Mouse (Mus musculus) CD4-positive, CD25-positive, alpha-beta regulatory T cell, adult 4 months (primary cell): Measurements from ENCODE around the gene Cyp24a1. TPM values are rescaled to one million over a fixed set of nuclear protein-coding genes. Genes with fewer than 3 reads are reported as not detected.

Experiments used
- ATAC-seq: one replicate; pipeline ENCODE4 v1.8.0; 2017
- polyA plus RNA-seq, 2 experiments: library from polyadenylated mRNA; unstranded; fragments of 100-300 nt; shearing (Covaris generic); gene quantifications; one replicate each; pipeline ENCODE4 v1.2.1; 2017

Cyp24a1 gene
- not detected for polyA plus RNA-seq

- ATAC-seq = no peak
Observed at GRCm38 (mm10) chr2:170497091-170497566, at the start of gene Cyp24a1. TSS of gene Cyp24a1 (minus strand) at chr2:170497145.

DNA sequence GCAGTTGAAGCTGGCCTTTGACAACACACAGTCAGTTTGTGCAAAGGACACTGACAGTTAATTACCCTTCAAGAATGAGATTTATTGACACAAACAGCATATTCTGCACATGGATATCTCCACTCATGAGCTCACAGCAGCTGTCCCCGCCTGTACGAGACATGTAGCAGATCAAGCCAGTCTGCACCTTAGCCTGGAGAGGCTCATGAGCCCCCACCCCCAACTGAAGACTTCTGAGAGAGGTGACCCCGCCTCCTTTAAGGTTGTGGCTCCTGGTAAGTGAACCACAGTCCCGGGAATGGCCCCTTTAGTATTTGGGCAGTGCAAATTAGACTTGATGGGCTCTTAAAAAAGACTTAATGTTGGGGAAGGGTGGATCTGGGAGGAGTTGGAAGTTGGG, 48.8 kb upstream of the Cyp24a1 start:
- ATAC-seq = no peak

- no peak for ATAC-seq
Observed at GRCm38 (mm10) chr2:170544950-170545349, 48.0 kb upstream of the Cyp24a1 start.

DNA sequence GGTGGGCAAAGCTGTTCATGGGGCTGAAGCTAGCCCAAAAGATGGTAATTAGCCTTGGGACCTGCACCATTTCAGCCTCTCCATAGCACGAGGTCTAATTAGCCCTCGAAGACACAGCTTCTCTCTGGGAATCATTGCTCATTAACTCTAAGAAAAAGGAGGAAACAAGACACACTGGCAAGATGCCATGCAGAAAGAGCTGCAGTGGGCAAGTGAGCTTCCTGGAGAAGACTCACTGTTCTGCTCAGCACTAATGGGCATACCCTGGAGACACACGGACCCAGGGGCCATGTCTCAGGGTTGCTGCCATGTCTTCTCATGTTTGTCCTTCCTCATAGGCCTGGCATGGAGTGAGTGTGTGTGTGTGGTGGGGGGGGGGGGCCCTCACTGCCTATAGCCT, 47.2 kb upstream of the Cyp24a1 start:
- ATAC-seq = no peak

GRCm38 (mm10) chr2:170543625-170544024, 46.7 kb upstream of the Cyp24a1 start:
- ATAC-seq = no peak

GRCm38 (mm10) chr2:170539211-170539610, 42.3 kb upstream of the Cyp24a1 start:
- ATAC-seq = no peak

DNA sequence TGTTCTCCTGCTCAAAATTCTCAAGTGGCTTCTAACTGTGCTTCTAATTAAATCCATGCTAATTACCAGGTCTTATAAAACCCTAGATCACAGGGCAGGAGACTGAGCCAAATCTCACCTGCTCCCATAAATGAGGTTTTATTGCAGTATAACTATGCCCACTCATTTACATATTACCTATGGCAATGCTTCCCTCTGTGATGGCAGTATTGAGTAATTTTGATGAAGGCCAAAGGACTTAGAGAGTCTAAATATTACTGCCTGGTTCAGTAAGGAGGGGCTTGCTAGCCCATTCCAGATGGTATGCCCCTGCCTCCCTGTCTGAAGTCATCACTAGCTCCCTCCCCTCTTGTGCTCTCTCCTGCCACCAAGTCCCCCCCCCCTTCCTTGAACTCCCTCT, 38.9 kb upstream of the Cyp24a1 start:
- ATAC-seq = no peak

- no peak for ATAC-seq
Observed at GRCm38 (mm10) chr2:170534803-170535174, 37.8 kb upstream of the Cyp24a1 start.

GRCm38 (mm10) chr2:170534116-170534802, 37.3 kb upstream of the Cyp24a1 start:
- ATAC-seq = no peak

- no peak for ATAC-seq
Observed at GRCm38 (mm10) chr2:170530256-170530655, 33.3 kb upstream of the Cyp24a1 start.

DNA sequence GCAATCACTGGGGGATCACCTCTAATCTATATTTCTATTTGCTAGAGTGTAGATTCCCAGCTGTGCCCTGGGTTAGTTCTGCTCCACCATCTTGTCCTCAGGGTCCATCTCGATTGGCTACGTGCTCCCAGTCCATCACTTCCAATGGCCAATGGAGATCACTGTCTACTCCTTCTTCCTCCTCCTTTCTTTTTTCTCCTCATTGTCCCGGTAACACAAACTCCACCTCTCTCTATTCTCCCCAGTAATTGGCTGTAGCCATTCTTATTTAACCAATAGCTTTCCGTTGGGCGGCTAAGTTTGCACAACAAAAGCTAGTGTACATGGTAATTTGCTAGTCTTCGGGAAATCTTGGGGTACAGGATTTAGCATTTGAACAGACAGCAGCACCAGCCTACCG, 32.8 kb upstream of the Cyp24a1 start:
- ATAC-seq = no peak

GRCm38 (mm10) chr2:170528061-170528460, 31.1 kb upstream of the Cyp24a1 start:
- no peak for ATAC-seq

- no peak for ATAC-seq
Observed at GRCm38 (mm10) chr2:170526513-170526912, 29.6 kb upstream of the Cyp24a1 start.

DNA sequence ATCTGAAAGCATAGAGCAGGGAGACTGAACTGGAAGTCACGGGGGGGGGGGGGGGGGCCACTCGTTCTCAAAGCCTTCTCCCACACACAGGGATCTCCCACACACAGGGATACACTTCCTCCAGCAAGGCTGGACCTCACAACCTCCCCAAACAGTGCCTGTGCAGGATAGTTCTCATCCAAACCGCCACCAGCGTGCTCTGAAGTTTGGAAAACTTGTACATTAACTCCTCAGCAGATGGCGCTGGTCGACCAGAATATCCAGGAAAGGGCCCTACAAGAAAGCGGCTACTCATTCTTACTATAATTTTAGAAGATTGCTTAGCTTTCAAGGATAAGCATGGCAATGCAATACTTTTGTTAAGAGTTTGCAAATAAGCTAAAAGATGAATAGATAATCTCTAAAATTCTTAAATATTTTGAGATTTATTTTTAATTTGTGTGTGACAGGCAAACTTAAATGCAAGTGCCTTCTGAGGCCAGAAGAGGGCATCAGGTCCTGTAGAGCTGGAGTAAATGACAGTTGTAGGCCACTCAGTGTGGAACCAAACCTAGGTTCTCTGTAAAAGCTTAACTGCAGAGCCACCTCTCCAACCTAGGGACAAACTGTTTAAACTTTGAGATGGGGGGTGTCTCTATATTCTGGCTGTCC, 23.5 kb upstream of the Cyp24a1 start:
- ATAC-seq = peak; percentile 82

- no peak for ATAC-seq
Observed at GRCm38 (mm10) chr2:170513756-170514155, 16.8 kb upstream of the Cyp24a1 start.

DNA sequence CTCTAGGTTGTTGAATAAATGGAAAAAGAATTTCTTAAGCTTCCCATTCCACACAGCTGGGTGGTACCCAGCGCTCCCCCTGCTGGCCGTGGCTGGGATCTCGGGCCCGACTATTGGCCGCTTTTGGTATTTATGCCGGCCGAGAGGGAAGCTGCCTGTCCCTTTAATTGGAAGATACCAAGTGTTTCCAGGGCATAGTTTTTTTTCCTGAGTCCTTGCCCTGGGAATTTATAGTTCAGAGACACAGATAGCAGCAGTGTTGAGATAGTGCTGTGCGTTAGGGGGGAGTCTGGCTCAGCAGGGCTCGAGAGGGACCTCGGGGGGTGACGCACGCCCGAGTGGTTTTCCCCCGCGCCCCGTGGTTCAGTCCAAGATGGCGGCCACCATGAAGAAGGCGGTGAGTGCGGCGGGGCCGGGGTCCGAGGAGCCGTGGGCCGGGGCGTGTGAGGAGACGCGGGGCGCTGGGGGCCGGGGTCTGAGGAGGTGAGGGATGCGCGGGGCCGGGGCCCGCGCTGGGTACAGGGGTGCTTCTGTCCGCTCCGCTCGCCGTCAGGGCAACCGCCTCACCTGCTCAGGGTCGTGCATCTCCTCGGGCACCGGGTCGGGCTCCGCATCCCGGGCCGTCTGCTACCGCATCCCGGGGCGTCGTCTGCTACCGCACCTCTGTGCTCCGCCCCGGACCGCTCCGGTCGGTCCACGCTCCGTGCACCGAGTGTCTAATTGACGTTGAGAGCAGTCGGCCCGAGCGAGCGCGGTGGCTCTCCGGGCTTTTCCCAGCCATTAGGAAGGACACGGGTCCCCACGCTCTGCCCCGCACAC, 14.3 kb upstream of the Cyp24a1 start:
- ATAC-seq = peak; percentile 90

GRCm38 (mm10) chr2:170508821-170509220, 11.9 kb upstream of the Cyp24a1 start:
- ATAC-seq = peak; percentile 42

- ATAC-seq = peak; percentile 60
Observed at GRCm38 (mm10) chr2:170507734-170508133, 10.8 kb upstream of the Cyp24a1 start.

DNA sequence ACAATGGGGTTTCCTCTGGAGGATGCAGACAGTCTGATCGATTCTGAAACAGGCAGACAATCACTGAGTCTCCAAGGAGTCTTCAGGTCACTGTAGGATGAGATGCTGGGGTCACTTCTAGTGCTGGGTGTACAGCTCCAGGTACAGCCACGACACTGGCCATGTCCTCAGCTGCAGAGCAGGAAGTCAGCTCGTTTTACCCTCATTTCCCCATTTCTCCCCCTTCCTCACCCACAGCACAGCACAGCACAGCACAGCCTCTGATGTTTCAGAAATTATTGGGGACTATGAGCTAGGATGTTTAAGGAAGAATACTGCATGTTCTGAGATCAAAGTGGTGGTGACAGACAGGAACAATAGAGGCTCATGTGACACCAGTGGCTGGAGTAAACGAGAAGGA, 7.0 kb upstream of the Cyp24a1 start:
- ATAC-seq = no peak

GRCm38 (mm10) chr2:170503343-170503742, 6.4 kb upstream of the Cyp24a1 start:
- no peak for ATAC-seq

DNA sequence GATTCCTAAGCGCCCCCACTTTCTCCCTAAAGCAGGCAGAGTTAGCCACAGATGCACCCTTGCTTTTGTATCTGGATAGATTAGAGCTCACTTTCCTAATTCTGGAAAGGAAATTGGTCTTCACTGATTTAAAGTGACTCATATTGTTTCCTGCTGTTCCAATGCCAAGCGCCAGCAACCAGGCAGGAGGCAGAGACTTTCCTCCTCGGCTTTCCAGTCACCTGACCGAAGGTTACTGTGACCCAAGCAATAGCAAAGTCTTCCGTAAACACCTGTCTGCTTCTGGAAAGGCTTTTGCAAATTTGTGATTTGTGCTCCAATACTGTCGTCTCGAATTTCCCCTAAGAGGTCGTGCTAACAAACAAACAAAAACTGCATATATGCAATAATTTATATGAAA, 1.1 kb upstream of the Cyp24a1 start:
- ATAC-seq = no peak

- no peak for ATAC-seq
Observed at GRCm38 (mm10) chr2:170496154-170496930, 603 bp downstream of the Cyp24a1 start, which contains the start of gene Pfdn4. TSS of gene Pfdn4 (plus strand) at chr2:170496428.
